Mouse (Mus musculus): ENCODE measurements around the gene Col6a5. TPM values are rescaled to one million over a fixed set of nuclear protein-coding genes. Genes with fewer than 3 reads are reported as not detected.

Col6a5 gene
- polyA plus RNA-seq, 2 experiments = 1.1 to 2.8 TPM

- Histone ChIP-seq H3K27ac (replicated peaks; ENCODE audit: low read depth, low read length) (no peak overlapping the region), H3K4me3 (replicated peaks; ENCODE audit: low read length) (no peak overlapping the region), H3K27me3 (ENCODE audit: control insufficient read depth, insufficient read depth, low read length) (no peaks in the 10 kb centered on the region), H3K9ac (ENCODE audit: low read depth, low read length, severe bottlenecking) (no peak overlapping the region), H3K4me2 (replicated peaks; ENCODE audit: low read depth, low read length, severe bottlenecking) (no peak overlapping the region), H3K36me3 (ENCODE audit: control insufficient read depth, insufficient read depth, low read length) (no peaks in the 10 kb centered on the region), H3K9me3 (ENCODE audit: control insufficient read depth, low read length) (no peaks in the 10 kb centered on the region), H3K4me1 (ENCODE audit: control insufficient read depth, insufficient read depth, low read length) (no peaks in the 10 kb centered on the region)
- DNase-seq (ENCODE audit: low spot score) = no peak
- TF ChIP-seq POLR2A (IDR thresholded peaks at IDR 0.05; ENCODE audit: borderline replicate concordance, extremely low read depth, insufficient read depth, insufficient read length) = no peak
- WGBS = 82% methylated on average over 4 of the region's 4 CpGs
- no peak for ATAC-seq (ENCODE audit: low FRiP score, low read depth)
Observed at GRCm38 (mm10) chr9:105880743-105881142, 79.7 kb downstream of the Col6a5 start.

- Histone ChIP-seq H3K36me3 (ENCODE audit: control insufficient read depth, insufficient read depth, low read length) (no peaks in the 10 kb centered on the region), H3K9ac (ENCODE audit: low read depth, low read length, severe bottlenecking) (no peak overlapping the region), H3K4me1 (ENCODE audit: control insufficient read depth, insufficient read depth, low read length) (no peaks in the 10 kb centered on the region), H3K4me2 (replicated peaks; ENCODE audit: low read depth, low read length, severe bottlenecking) (no peak overlapping the region), H3K4me3 (replicated peaks; ENCODE audit: low read length) (no peak overlapping the region), H3K27ac (replicated peaks; ENCODE audit: low read depth, low read length) (no peak overlapping the region), H3K27me3 (ENCODE audit: control insufficient read depth, insufficient read depth, low read length) (no peaks in the 10 kb centered on the region), H3K9me3 (ENCODE audit: control insufficient read depth, low read length) (no peaks in the 10 kb centered on the region)
- WGBS = 53% methylated on average over 11 of the region's 11 CpGs
- no peak for TF ChIP-seq POLR2A (IDR thresholded peaks at IDR 0.05; ENCODE audit: borderline replicate concordance, extremely low read depth, insufficient read depth, insufficient read length)
- no peak for DNase-seq (ENCODE audit: low spot score)
- no peak for ATAC-seq (ENCODE audit: low FRiP score, low read depth)
Observed at GRCm38 (mm10) chr9:105878365-105879108, 81.9 kb downstream of the Col6a5 start.

GRCm38 (mm10) chr9:105876124-105876523 lies 84.3 kb downstream of the Col6a5 start:
- Histone ChIP-seq H3K4me1 (ENCODE audit: control insufficient read depth, insufficient read depth, low read length) (no peaks in the 10 kb centered on the region), H3K27me3 (ENCODE audit: control insufficient read depth, insufficient read depth, low read length) (no peaks in the 10 kb centered on the region), H3K9ac (ENCODE audit: low read depth, low read length, severe bottlenecking) (no peak overlapping the region), H3K4me2 (replicated peaks; ENCODE audit: low read depth, low read length, severe bottlenecking) (no peak overlapping the region), H3K9me3 (ENCODE audit: control insufficient read depth, low read length) (no peaks in the 10 kb centered on the region), H3K27ac (replicated peaks; ENCODE audit: low read depth, low read length) (no peak overlapping the region), H3K36me3 (ENCODE audit: control insufficient read depth, insufficient read depth, low read length) (no peaks in the 10 kb centered on the region), H3K4me3 (replicated peaks; ENCODE audit: low read length) (no peak overlapping the region)
- no peak for ATAC-seq (ENCODE audit: low FRiP score, low read depth)
- 90% methylated on average over 4 of the region's 4 CpGs for WGBS
- DNase-seq (ENCODE audit: low spot score) = no peak
- TF ChIP-seq POLR2A (IDR thresholded peaks at IDR 0.05; ENCODE audit: borderline replicate concordance, extremely low read depth, insufficient read depth, insufficient read length) = no peak

- Histone ChIP-seq H3K4me1 (ENCODE audit: control insufficient read depth, insufficient read depth, low read length) (no peaks in the 10 kb centered on the region), H3K27ac (replicated peaks; ENCODE audit: low read depth, low read length) (no peak overlapping the region), H3K27me3 (ENCODE audit: control insufficient read depth, insufficient read depth, low read length) (no peaks in the 10 kb centered on the region), H3K4me2 (replicated peaks; ENCODE audit: low read depth, low read length, severe bottlenecking) (no peak overlapping the region), H3K9ac (ENCODE audit: low read depth, low read length, severe bottlenecking) (no peak overlapping the region), H3K4me3 (replicated peaks; ENCODE audit: low read length) (no peak overlapping the region), H3K36me3 (ENCODE audit: control insufficient read depth, insufficient read depth, low read length) (no peaks in the 10 kb centered on the region), H3K9me3 (ENCODE audit: control insufficient read depth, low read length) (no peaks in the 10 kb centered on the region)
- no peak for ATAC-seq (ENCODE audit: low FRiP score, low read depth)
- no peak for DNase-seq (ENCODE audit: low spot score)
- TF ChIP-seq POLR2A (IDR thresholded peaks at IDR 0.05; ENCODE audit: borderline replicate concordance, extremely low read depth, insufficient read depth, insufficient read length) = no peak
- 75% methylated on average over 14 of the region's 14 CpGs for WGBS
Observed at GRCm38 (mm10) chr9:105871643-105872042, 88.8 kb downstream of the Col6a5 start.

GRCm38 (mm10) chr9:105857773-105858172 lies 102.7 kb downstream of the Col6a5 start:
- H3K36me3 ChIP-seq (ENCODE audit: control insufficient read depth, insufficient read depth, low read length) = no peaks in the 10 kb centered on the region
- no peak overlapping the region for H3K9ac ChIP-seq (ENCODE audit: low read depth, low read length, severe bottlenecking)
- DNase-seq (ENCODE audit: low spot score) (peak; percentile 64), ATAC-seq (ENCODE audit: low FRiP score, low read depth) (0 out of 2 replicates have a peak, but pooled peaks have one; percentile 37)
- H3K4me1 ChIP-seq (ENCODE audit: control insufficient read depth, insufficient read depth, low read length) = no peaks in the 10 kb centered on the region
- H3K27ac ChIP-seq (replicated peaks; ENCODE audit: low read depth, low read length) = no peak overlapping the region
- no peak overlapping the region for H3K4me3 ChIP-seq (replicated peaks; ENCODE audit: low read length)
- no peak overlapping the region for H3K4me2 ChIP-seq (replicated peaks; ENCODE audit: low read depth, low read length, severe bottlenecking)
- WGBS = 15% methylated on average over 6 of the region's 6 CpGs
- no peaks in the 10 kb centered on the region for H3K27me3 ChIP-seq (ENCODE audit: control insufficient read depth, insufficient read depth, low read length)
- no peak for TF ChIP-seq POLR2A (IDR thresholded peaks at IDR 0.05; ENCODE audit: borderline replicate concordance, extremely low read depth, insufficient read depth, insufficient read length)
- H3K9me3 ChIP-seq (ENCODE audit: control insufficient read depth, low read length) = no peaks in the 10 kb centered on the region
